Mouse (Mus musculus) forebrain, embryonic 16.5 days (tissue): ENCODE data around the gene Psmb4. TPM values are rescaled to one million over a fixed set of nuclear protein-coding genes. Genes with fewer than 3 reads are reported as not detected.
A peak's percentile ranks its signal among the peaks of the same experiment; 100 is the strongest.

Source experiments
- ATAC-seq: fragments of 200-750 bp; cut with Nextera tagmentation; 2 replicates; pipeline ENCODE4 v1.8.0; 2017; ENCODE audit warnings: mild to moderate bottlenecking, moderate library complexity
- H3K27ac ChIP-seq: fragments of 300-500 bp; sonication (generic); 2 replicates; pipeline ENCODE4 v1.5.1; 2014; ENCODE audit warnings: low read length, control low read depth
- H3K27me3 ChIP-seq: fragments of 300-500 bp; sonication (generic); replicated peaks from 2 replicates; pipeline ENCODE4 v1.6.1; 2014; ENCODE audit warnings: low read length; ENCODE audit not compliant: control insufficient read depth, insufficient read depth
- H3K36me3 ChIP-seq: fragments of 300-500 bp; sonication (generic); 2 replicates; pipeline ENCODE4 v1.6.1; 2014; ENCODE audit not compliant: control insufficient read depth, insufficient read depth
- H3K4me1 ChIP-seq: fragments of 300-500 bp; sonication (generic); replicated peaks from 2 replicates; pipeline ENCODE4 v1.6.1; 2014; ENCODE audit warnings: low read length; ENCODE audit not compliant: control insufficient read depth, insufficient read depth
- H3K4me2 ChIP-seq: fragments of 300-500 bp; sonication (generic); 2 replicates; pipeline ENCODE4 v1.6.1; 2014; ENCODE audit warnings: mild to moderate bottlenecking, low read length, control low read depth
- H3K4me3 ChIP-seq: fragments of 300-500 bp; sonication (generic); replicated peaks from 2 replicates; pipeline ENCODE4 v1.5.1; 2014; ENCODE audit warnings: mild to moderate bottlenecking, low read length, control low read depth
- H3K9ac ChIP-seq: fragments of 300-500 bp; sonication (generic); replicated peaks from 2 replicates; pipeline ENCODE4 v1.6.1; 2014; ENCODE audit warnings: low read depth, low read length, control low read depth
- H3K9me3 ChIP-seq: fragments of 300-500 bp; sonication (generic); 2 replicates; pipeline ENCODE4 v1.6.1; 2016; ENCODE audit warnings: low read length; ENCODE audit not compliant: control insufficient read depth
- WGBS: fragments of 180-500 bp; shearing (Covaris S2); extraction: QIAGEN DNeasy Blood & Tissue Kit; methylation state at CpG from one replicate; pipeline ENCODE4 v1.1.7; 2014; 5-methylcytosine and 5-hydroxymethylcytosine counted together
- polyA plus RNA-seq: library from polyadenylated mRNA; unstranded; fragments of >200 nt; fragmentation: Nextera tagmentation; extraction: Ambion mirVana; gene quantifications from 2 replicates; pipeline ENCODE4 v1.2.1, GENCODE M21; 2015

The Psmb4 gene
- polyA plus RNA-seq, 1 experiment from 2014 or later = 366 TPM

DNA sequence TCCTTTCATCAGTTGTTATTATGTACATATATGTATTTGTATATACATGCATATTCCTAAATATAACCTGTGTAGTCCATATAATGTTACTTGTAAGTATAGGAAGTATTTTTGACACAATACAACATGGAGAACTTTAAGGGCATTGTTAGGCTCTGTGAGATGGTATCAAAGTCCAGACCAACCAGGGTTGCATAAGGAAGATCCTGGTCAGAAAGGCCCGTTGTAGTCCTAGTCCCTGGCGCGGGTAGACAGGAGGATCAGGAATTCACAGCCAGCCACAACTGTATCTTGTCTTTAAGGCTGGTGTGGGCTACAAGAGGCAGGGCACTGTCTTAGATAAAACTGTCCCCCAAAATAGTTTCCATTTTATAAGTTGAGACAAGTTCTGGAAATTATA, 17.8 kb downstream of the Psmb4 start:
- H3K4me2 ChIP-seq = no peak overlapping the region
- H3K27me3 ChIP-seq = no peaks in the 10 kb centered on the region
- H3K9ac ChIP-seq = no peak overlapping the region
- H3K36me3 ChIP-seq = peaks cover 42% of the 10 kb centered on the region
- no peaks in the 10 kb centered on the region for H3K4me1 ChIP-seq
- H3K4me3 ChIP-seq = no peak overlapping the region
- no peak for ATAC-seq
- 95% methylated on average over 3 of the region's 3 CpGs for WGBS
- H3K27ac ChIP-seq = no peak overlapping the region
- no peaks in the 10 kb centered on the region for H3K9me3 ChIP-seq

GRCm38 (mm10) chr3:94859471-94859870, 27.3 kb downstream of the Psmb4 start:
- H3K9me3 ChIP-seq = no peaks in the 10 kb centered on the region
- H3K4me2 ChIP-seq = no peak overlapping the region
- peaks cover 35% of the 10 kb centered on the region for H3K36me3 ChIP-seq
- no peak overlapping the region for H3K4me3 ChIP-seq
- no peaks in the 10 kb centered on the region for H3K27me3 ChIP-seq
- H3K9ac ChIP-seq = no peak overlapping the region
- H3K27ac ChIP-seq = no peak overlapping the region
- WGBS = 84% methylated on average over 2 of the region's 2 CpGs
- ATAC-seq = no peak
- no peaks in the 10 kb centered on the region for H3K4me1 ChIP-seq

GRCm38 (mm10) chr3:94852215-94852614, 34.5 kb downstream of the Psmb4 start:
- WGBS = 82% methylated on average over 3 of the region's 3 CpGs
- no peaks in the 10 kb centered on the region for H3K27me3 ChIP-seq
- H3K9me3 ChIP-seq = no peaks in the 10 kb centered on the region
- H3K27ac ChIP-seq = no peak overlapping the region
- H3K4me1 ChIP-seq = peaks cover under 1% of the 10 kb centered on the region; the same call in 1 of the 2 replicates
- no peak for ATAC-seq
- no peak overlapping the region for H3K4me2 ChIP-seq
- no peak overlapping the region for H3K4me3 ChIP-seq
- peaks cover 13% of the 10 kb centered on the region for H3K36me3 ChIP-seq
- H3K9ac ChIP-seq = no peak overlapping the region

GRCm38 (mm10) chr3:94851731-94852130, 35.0 kb downstream of the Psmb4 start:
- no peak for ATAC-seq
- H3K9ac ChIP-seq = no peak overlapping the region
- H3K4me3 ChIP-seq = no peak overlapping the region
- H3K9me3 ChIP-seq = no peaks in the 10 kb centered on the region
- peaks cover 3% of the 10 kb centered on the region; the same call in 1 of the 2 replicates for H3K4me1 ChIP-seq
- no peaks in the 10 kb centered on the region for H3K27me3 ChIP-seq
- H3K27ac ChIP-seq = no peak overlapping the region
- H3K36me3 ChIP-seq = peaks cover 11% of the 10 kb centered on the region
- 51% methylated on average over 3 of the region's 3 CpGs for WGBS
- no peak overlapping the region for H3K4me2 ChIP-seq

GRCm38 (mm10) chr3:94849338-94849737, 37.4 kb downstream of the Psmb4 start:
- Histone ChIP-seq H3K4me3 (no peak overlapping the region), H3K27ac (no peak overlapping the region), H3K4me1 (peaks cover 8% of the 10 kb centered on the region), H3K9me3 (no peaks in the 10 kb centered on the region), H3K4me2 (no peak overlapping the region), H3K36me3 (0 out of 2 replicates have a peak, but pooled peaks cover under 1% of the 10 kb centered on the region), H3K9ac (no peak overlapping the region), H3K27me3 (no peaks in the 10 kb centered on the region)
- 0 out of 2 replicates have a peak, but pooled peaks have one; percentile 45 for ATAC-seq
- 21% methylated on average over 1 of the region's 1 CpGs for whole genome bisulfite sequencing

- 90% methylated on average over 2 of the region's 2 CpGs for WGBS
- H3K4me1 ChIP-seq = peaks cover 11% of the 10 kb centered on the region
- no peaks in the 10 kb centered on the region for H3K27me3 ChIP-seq
- no peak overlapping the region for H3K4me3 ChIP-seq
- no peak for ATAC-seq
- H3K9ac ChIP-seq = no peak overlapping the region
- no peaks in the 10 kb centered on the region for H3K9me3 ChIP-seq
- H3K36me3 ChIP-seq = no peaks in the 10 kb centered on the region
- H3K27ac ChIP-seq = no peak overlapping the region
- no peak overlapping the region for H3K4me2 ChIP-seq
These were observed 39.4 kb downstream of the Psmb4 start for GRCm38 (mm10) chr3:94847382-94847781.

DNA sequence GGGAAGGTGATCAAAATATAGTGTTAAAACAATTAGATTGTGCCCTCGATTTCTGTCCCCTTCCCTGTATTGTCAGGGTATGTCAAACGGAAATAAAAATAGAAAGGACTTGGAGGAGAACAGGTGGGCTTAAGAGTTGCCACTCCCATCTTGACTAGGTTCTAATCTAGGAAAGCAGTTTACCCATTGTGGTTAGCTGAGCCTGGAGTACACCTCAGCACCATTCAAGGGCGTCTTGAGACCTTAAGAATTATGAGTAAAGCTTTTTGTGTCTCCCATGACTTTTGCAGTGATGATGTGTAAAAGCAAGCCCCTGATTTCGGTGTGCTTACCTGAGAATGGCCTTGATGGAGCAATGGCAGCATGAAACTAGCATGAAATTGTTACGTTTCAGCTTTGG, 47.7 kb downstream of the Psmb4 start:
- ATAC-seq = no peak
- Histone ChIP-seq H3K36me3 (no peaks in the 10 kb centered on the region), H3K4me2 (peak overlapping the region; percentile 94), H3K27ac (peak overlapping the region; percentile 18; the same call in 1 of the 2 replicates), H3K9me3 (no peaks in the 10 kb centered on the region), H3K4me3 (peak overlapping the region; percentile 81), H3K9ac (peak overlapping the region; percentile 96), H3K4me1 (peaks cover 27% of the 10 kb centered on the region), H3K27me3 (no peaks in the 10 kb centered on the region)
- WGBS = 65% methylated on average over 5 of the region's 5 CpGs

GRCm38 (mm10) chr3:94838631-94839030, 48.1 kb downstream of the Psmb4 start:
- Histone ChIP-seq H3K27ac (peak overlapping the region; percentile 100), H3K4me2 (peak overlapping the region; percentile 94), H3K4me1 (peaks cover 27% of the 10 kb centered on the region), H3K9ac (peak overlapping the region; percentile 96), H3K36me3 (no peaks in the 10 kb centered on the region), H3K4me3 (peak overlapping the region; percentile 81), H3K9me3 (no peaks in the 10 kb centered on the region), H3K27me3 (no peaks in the 10 kb centered on the region)
- WGBS = 6% methylated on average over 9 of the region's 9 CpGs
- ATAC-seq = no peak

DNA sequence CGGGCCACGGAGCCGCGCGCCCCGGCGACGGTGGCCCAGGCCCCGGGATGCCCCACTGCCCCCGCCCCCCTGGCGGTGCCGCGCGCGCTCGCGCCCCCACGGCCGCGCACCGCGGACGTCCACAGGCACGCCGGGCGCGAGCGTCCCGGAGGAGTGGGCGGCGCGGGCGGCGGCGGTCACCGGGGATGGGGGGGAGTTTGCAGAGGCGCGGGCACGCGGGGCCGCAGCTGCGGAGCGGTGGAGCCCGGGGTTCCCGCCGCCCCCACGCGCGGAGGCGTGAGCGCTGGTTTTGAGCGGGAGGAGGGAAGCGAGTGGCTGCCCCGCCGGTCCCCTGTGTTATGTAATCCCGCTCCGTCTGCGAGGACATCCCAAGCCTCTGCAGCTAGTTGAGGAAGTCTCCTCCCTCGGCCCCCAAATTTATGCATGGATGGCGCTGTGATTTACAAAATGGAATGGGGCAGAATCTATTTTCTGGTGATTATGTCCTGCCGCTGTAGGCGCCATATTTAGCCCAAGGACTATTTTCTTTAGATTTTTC, 48.7 kb downstream of the Psmb4 start:
- peak; percentile 70 for ATAC-seq
- no peaks in the 10 kb centered on the region for H3K36me3 ChIP-seq
- H3K27me3 ChIP-seq = no peaks in the 10 kb centered on the region
- WGBS = under 1% methylated on average over 44 of the region's 62 CpGs
- H3K4me1 ChIP-seq = peaks cover 27% of the 10 kb centered on the region
- no peaks in the 10 kb centered on the region for H3K9me3 ChIP-seq
- H3K27ac ChIP-seq = peak overlapping the region; percentile 100
- peak overlapping the region; percentile 81 for H3K4me3 ChIP-seq
- H3K4me2 ChIP-seq = peak overlapping the region; percentile 94
- H3K9ac ChIP-seq = peak overlapping the region; percentile 96
